Mouse (Mus musculus): ENCODE data around the gene Aldh3b3. TPM values are rescaled to one million over a fixed set of nuclear protein-coding genes. Genes with fewer than 3 reads are reported as not detected.
"Not testable (repeated sequence)": the region's sequence is repeated elsewhere in the genome, so short reads cannot be mapped to it uniquely, and the experiment has no call there.

Gene Aldh3b3
- polyA plus RNA-seq, 1 experiment from 2014 or later = 0.09 TPM

- H3K4me2 ChIP-seq (replicated peaks; ENCODE audit: low read depth, low read length) = no peak overlapping the region
- no peak for ATAC-seq (ENCODE audit: insufficient number of reproducible peaks, insufficient read depth, low FRiP score, low read depth)
- no peak overlapping the region for H3K4me3 ChIP-seq (ENCODE audit: low read depth, low read length)
- H3K9ac ChIP-seq (replicated peaks; ENCODE audit: low read depth, low read length) = no peak overlapping the region
- H3K9me3 ChIP-seq (ENCODE audit: control insufficient read depth, low read depth, low read length) = no peaks in the 10 kb centered on the region
- no peak overlapping the region for H3K27ac ChIP-seq (ENCODE audit: low read length)
- H3K4me1 ChIP-seq (ENCODE audit: control insufficient read depth, insufficient read depth, low read length) = no peaks in the 10 kb centered on the region
- no peaks in the 10 kb centered on the region for H3K36me3 ChIP-seq (ENCODE audit: control insufficient read depth, insufficient read depth, low read length)
- no peaks in the 10 kb centered on the region for H3K27me3 ChIP-seq (ENCODE audit: control insufficient read depth, insufficient read depth, low read length)
Measured at GRCm38 (mm10) chr19:3959030-3959429, 585 bp downstream of the Aldh3b3 start.

DNA sequence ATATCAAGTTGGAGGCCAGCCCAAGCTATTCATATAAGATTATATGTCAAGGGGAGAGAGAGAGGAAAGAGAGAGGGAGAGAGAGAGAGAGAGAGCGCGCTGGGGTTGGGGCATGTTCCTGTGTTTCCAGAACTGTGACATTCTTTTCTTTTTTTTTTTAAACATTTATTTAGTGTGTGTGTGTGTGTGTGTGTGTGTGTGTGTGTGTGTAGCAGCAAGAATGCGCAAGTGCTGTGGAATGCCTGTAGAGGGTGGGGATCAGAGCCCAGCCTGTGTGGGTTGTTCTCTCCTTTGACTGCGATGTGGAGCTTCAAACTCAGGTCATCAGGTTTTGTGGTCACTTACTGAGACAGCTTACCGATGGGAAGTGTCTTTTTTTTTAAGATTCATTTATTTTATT is 1.8 kb downstream of the Aldh3b3 start:
- Histone ChIP-seq H3K4me2 (replicated peaks; ENCODE audit: low read depth, low read length) (no peak overlapping the region), H3K36me3 (ENCODE audit: control insufficient read depth, insufficient read depth, low read length) (no peaks in the 10 kb centered on the region), H3K4me3 (ENCODE audit: low read depth, low read length) (no peak overlapping the region), H3K9me3 (ENCODE audit: control insufficient read depth, low read depth, low read length) (no peaks in the 10 kb centered on the region), H3K4me1 (ENCODE audit: control insufficient read depth, insufficient read depth, low read length) (no peaks in the 10 kb centered on the region), H3K27ac (ENCODE audit: low read length) (no peak overlapping the region), H3K9ac (replicated peaks; ENCODE audit: low read depth, low read length) (no peak overlapping the region), H3K27me3 (ENCODE audit: control insufficient read depth, insufficient read depth, low read length) (no peaks in the 10 kb centered on the region)
- ATAC-seq (ENCODE audit: insufficient number of reproducible peaks, insufficient read depth, low FRiP score, low read depth) = no peak
- WGBS = 76% methylated on average over 5 of the region's 5 CpGs

- H3K27ac ChIP-seq (ENCODE audit: low read length); H3K4me3 ChIP-seq (ENCODE audit: low read depth, low read length); H3K9ac ChIP-seq (replicated peaks; ENCODE audit: low read depth, low read length); H3K9me3 ChIP-seq (ENCODE audit: control insufficient read depth, low read depth, low read length); H3K27me3 ChIP-seq (ENCODE audit: control insufficient read depth, insufficient read depth, low read length); H3K4me2 ChIP-seq (replicated peaks; ENCODE audit: low read depth, low read length); H3K4me1 ChIP-seq (ENCODE audit: control insufficient read depth, insufficient read depth, low read length); H3K36me3 ChIP-seq (ENCODE audit: control insufficient read depth, insufficient read depth, low read length); ATAC-seq (ENCODE audit: insufficient number of reproducible peaks, insufficient read depth, low FRiP score, low read depth): not testable (repeated sequence)
- 90% methylated on average over 6 of the region's 6 CpGs for WGBS
Measured at GRCm38 (mm10) chr19:3961805-3962204, 3.4 kb downstream of the Aldh3b3 start.

GRCm38 (mm10) chr19:3962469-3962868 is 4.0 kb downstream of the Aldh3b3 start:
- no peaks in the 10 kb centered on the region for H3K9me3 ChIP-seq (ENCODE audit: control insufficient read depth, low read depth, low read length)
- H3K4me3 ChIP-seq (ENCODE audit: low read depth, low read length) = no peak overlapping the region
- H3K4me2 ChIP-seq (replicated peaks; ENCODE audit: low read depth, low read length) = no peak overlapping the region
- no peak for ATAC-seq (ENCODE audit: insufficient number of reproducible peaks, insufficient read depth, low FRiP score, low read depth)
- no peaks in the 10 kb centered on the region for H3K4me1 ChIP-seq (ENCODE audit: control insufficient read depth, insufficient read depth, low read length)
- H3K27me3 ChIP-seq (ENCODE audit: control insufficient read depth, insufficient read depth, low read length) = no peaks in the 10 kb centered on the region
- H3K9ac ChIP-seq (replicated peaks; ENCODE audit: low read depth, low read length) = no peak overlapping the region
- no peak overlapping the region for H3K27ac ChIP-seq (ENCODE audit: low read length)
- 13% methylated on average over 2 of the region's 2 CpGs for WGBS
- no peaks in the 10 kb centered on the region for H3K36me3 ChIP-seq (ENCODE audit: control insufficient read depth, insufficient read depth, low read length)

DNA sequence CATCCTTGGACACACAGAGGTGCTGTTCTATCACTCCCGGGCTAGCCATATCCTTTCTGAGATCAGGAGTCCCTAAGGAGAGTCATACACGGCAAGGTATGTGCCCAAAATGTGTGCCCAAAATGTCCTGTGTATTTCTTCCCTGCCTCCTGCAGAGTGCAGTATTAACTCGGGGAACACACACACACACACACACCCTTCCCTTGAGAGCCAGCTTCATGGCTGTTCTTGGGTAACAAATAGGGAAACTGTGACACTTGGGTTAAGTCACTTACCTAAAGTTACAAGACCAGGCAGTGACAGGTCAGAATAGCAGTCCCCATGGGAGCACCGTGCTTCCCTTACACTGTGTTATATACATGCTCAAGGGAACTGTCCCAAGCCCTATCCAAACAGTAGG is 5.6 kb downstream of the Aldh3b3 start:
- Histone ChIP-seq H3K4me3 (ENCODE audit: low read depth, low read length) (no peak overlapping the region), H3K27me3 (ENCODE audit: control insufficient read depth, insufficient read depth, low read length) (no peaks in the 10 kb centered on the region), H3K4me2 (replicated peaks; ENCODE audit: low read depth, low read length) (no peak overlapping the region), H3K4me1 (ENCODE audit: control insufficient read depth, insufficient read depth, low read length) (no peaks in the 10 kb centered on the region), H3K27ac (ENCODE audit: low read length) (no peak overlapping the region), H3K9ac (replicated peaks; ENCODE audit: low read depth, low read length) (no peak overlapping the region), H3K9me3 (ENCODE audit: control insufficient read depth, low read depth, low read length) (no peaks in the 10 kb centered on the region), H3K36me3 (ENCODE audit: control insufficient read depth, insufficient read depth, low read length) (no peaks in the 10 kb centered on the region)
- ATAC-seq (ENCODE audit: insufficient number of reproducible peaks, insufficient read depth, low FRiP score, low read depth) = no peak
- 75% methylated on average over 4 of the region's 4 CpGs for WGBS

DNA sequence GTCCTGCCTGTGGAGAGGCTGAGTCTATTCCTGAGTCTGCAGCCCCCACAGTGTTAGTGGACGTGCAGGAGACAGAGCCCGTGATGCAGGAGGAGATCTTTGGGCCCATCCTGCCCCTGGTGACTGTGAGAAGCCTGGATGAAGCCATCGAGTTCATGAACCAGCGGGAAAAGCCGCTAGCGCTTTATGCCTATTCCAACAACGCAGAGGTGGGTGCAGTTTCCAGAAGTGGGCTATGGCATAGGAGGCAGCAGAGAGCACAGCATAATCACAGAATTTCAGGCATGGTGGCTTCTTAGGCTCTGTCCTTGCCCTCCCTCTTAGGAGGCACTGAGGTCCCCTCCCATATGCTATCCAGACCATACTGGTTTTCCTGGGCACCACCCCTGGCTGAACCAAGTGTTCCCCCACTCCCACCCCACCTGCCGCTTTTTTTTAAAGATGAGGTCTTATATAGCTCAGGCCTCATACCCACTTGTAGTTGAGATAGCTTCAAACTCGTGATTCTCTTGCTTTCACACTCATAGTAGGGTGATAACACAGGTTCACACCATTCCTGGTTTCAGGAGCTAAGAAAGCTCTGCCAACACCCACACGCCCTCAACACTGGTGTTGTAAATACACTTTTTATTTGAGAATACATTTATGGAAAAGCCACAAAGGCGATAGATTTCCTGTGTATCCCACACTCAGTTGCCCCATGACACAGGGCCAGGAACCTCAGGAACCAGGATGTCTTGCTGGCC is 8.1 kb downstream of the Aldh3b3 start:
- no peaks in the 10 kb centered on the region for H3K36me3 ChIP-seq (ENCODE audit: control insufficient read depth, insufficient read depth, low read length)
- no peaks in the 10 kb centered on the region for H3K9me3 ChIP-seq (ENCODE audit: control insufficient read depth, low read depth, low read length)
- no peak overlapping the region for H3K4me3 ChIP-seq (ENCODE audit: low read depth, low read length)
- H3K9ac ChIP-seq (replicated peaks; ENCODE audit: low read depth, low read length) = no peak overlapping the region
- no peaks in the 10 kb centered on the region for H3K27me3 ChIP-seq (ENCODE audit: control insufficient read depth, insufficient read depth, low read length)
- 70% methylated on average over 11 of the region's 11 CpGs for WGBS
- no peak overlapping the region for H3K27ac ChIP-seq (ENCODE audit: low read length)
- no peaks in the 10 kb centered on the region for H3K4me1 ChIP-seq (ENCODE audit: control insufficient read depth, insufficient read depth, low read length)
- ATAC-seq (ENCODE audit: insufficient number of reproducible peaks, insufficient read depth, low FRiP score, low read depth) = no peak
- no peak overlapping the region for H3K4me2 ChIP-seq (replicated peaks; ENCODE audit: low read depth, low read length)

GRCm38 (mm10) chr19:3967258-3967657 is 8.8 kb downstream of the Aldh3b3 start:
- no peaks in the 10 kb centered on the region for H3K27me3 ChIP-seq (ENCODE audit: control insufficient read depth, insufficient read depth, low read length)
- no peaks in the 10 kb centered on the region for H3K9me3 ChIP-seq (ENCODE audit: control insufficient read depth, low read depth, low read length)
- no peak for ATAC-seq (ENCODE audit: insufficient number of reproducible peaks, insufficient read depth, low FRiP score, low read depth)
- no peak overlapping the region for H3K9ac ChIP-seq (replicated peaks; ENCODE audit: low read depth, low read length)
- no peak overlapping the region for H3K4me2 ChIP-seq (replicated peaks; ENCODE audit: low read depth, low read length)
- H3K27ac ChIP-seq (ENCODE audit: low read length) = no peak overlapping the region
- no peaks in the 10 kb centered on the region for H3K36me3 ChIP-seq (ENCODE audit: control insufficient read depth, insufficient read depth, low read length)
- H3K4me3 ChIP-seq (ENCODE audit: low read depth, low read length) = no peak overlapping the region
- 51% methylated on average over 3 of the region's 3 CpGs for WGBS
- no peaks in the 10 kb centered on the region for H3K4me1 ChIP-seq (ENCODE audit: control insufficient read depth, insufficient read depth, low read length)

DNA sequence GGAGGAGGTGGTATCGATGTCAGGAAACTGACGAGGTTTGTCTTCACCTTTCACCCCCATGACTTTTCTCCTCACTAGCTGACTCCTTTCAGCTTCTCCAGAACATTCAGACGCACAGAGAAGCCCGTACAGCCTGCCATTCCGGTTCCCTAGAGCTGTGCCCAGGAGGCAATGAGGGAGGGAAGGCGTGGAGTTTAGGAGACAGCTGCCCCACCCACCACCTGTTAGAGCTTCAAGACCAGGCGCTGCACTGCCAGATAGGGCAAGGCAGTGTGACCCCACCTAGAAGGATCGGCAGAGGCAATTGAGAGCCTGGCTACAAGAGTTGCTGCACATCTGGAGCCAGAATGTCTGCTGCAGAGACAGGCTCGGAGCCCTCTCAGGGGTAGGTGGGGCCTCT is 13.8 kb downstream of the Aldh3b3 start, which contains the start of gene Aldh3b2:
Gene Aldh3b2, plus strand, starts transcription at position 100 of the 400 bp plus-strand sequence.
- Histone ChIP-seq H3K27me3 (ENCODE audit: control insufficient read depth, insufficient read depth, low read length) (no peaks in the 10 kb centered on the region), H3K9me3 (ENCODE audit: control insufficient read depth, low read depth, low read length) (no peaks in the 10 kb centered on the region), H3K27ac (ENCODE audit: low read length) (no peak within 1 kb of the TSS), H3K4me1 (ENCODE audit: control insufficient read depth, insufficient read depth, low read length) (no peaks in the 10 kb centered on the region), H3K36me3 (ENCODE audit: control insufficient read depth, insufficient read depth, low read length) (no peaks in the 10 kb centered on the region), H3K4me3 (ENCODE audit: low read depth, low read length) (no peak within 1 kb of the TSS), H3K4me2 (replicated peaks; ENCODE audit: low read depth, low read length) (no peak within 1 kb of the TSS), H3K9ac (replicated peaks; ENCODE audit: low read depth, low read length) (no peak within 1 kb of the TSS)
- WGBS = 22% methylated on average over 9 of the region's 9 CpGs
- peak; percentile 71; the same call in 1 of the 2 replicates for ATAC-seq (ENCODE audit: insufficient number of reproducible peaks, insufficient read depth, low FRiP score, low read depth)

- not testable (repeated sequence) for H3K27me3 ChIP-seq (ENCODE audit: control insufficient read depth, insufficient read depth, low read length); ATAC-seq (ENCODE audit: insufficient number of reproducible peaks, insufficient read depth, low FRiP score, low read depth); H3K27ac ChIP-seq (ENCODE audit: low read length); H3K9me3 ChIP-seq (ENCODE audit: control insufficient read depth, low read depth, low read length); H3K9ac ChIP-seq (replicated peaks; ENCODE audit: low read depth, low read length); H3K4me1 ChIP-seq (ENCODE audit: control insufficient read depth, insufficient read depth, low read length); H3K36me3 ChIP-seq (ENCODE audit: control insufficient read depth, insufficient read depth, low read length); H3K4me3 ChIP-seq (ENCODE audit: low read depth, low read length); H3K4me2 ChIP-seq (replicated peaks; ENCODE audit: low read depth, low read length)
- 86% methylated on average over 6 of the region's 6 CpGs for WGBS
Measured at GRCm38 (mm10) chr19:3974608-3975007, 16.2 kb downstream of the Aldh3b3 start.
